11 mouse cellular contexts compared by ENCODE assay signal in the genomic region with DNA sequence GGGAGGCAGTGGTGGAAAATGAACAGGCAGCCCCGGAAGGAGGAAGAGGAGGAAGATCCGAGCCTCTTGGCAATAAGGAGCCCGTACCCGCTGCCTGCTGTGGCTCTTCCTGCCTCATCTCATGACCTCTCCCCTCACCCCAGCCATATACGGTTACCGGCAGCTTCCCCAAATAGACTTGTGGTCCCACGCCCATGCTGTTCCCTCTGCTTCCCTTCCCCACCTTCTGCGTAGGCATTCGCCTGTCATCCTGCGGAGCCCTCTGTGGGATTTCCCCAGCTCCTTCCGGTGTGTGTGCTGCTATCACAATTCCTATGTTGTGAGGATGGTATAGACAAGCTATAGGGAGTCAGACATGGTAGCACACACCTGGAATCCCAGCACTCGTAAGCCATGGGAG. TPM values are rescaled to one million over a fixed set of nuclear protein-coding genes. Genes with fewer than 3 reads are reported as not detected.
DNase-seq lines count a peak whose midpoint lies in the region; ATAC-seq and TF ChIP-seq lines count a peak whose summit lies in the region.
"Had no signal": no experiment of that assay in that cellular context is flagged by ENCODE, and none has a peak within 500 bp of the region (broad histone marks: within the 10 kb centered on the region; RNA-seq: fewer than 3 reads in every experiment).

No protein-coding gene starts in this region.

- H3K4me1 ChIP-seq in heart, embryonic 12.5 days (replicated peaks) = peaks cover 37% of the 10 kb centered on the region
- H3K4me1 ChIP-seq in lung, embryonic 14.5 days (ENCODE audit: insufficient read depth) = no peaks in the 10 kb centered on the region
- peaks cover 5% of the 10 kb centered on the region; the same call in 1 of the 2 replicates for H3K4me1 ChIP-seq in intestine, postnatal 0 days (replicated peaks; ENCODE audit: control insufficient read depth, insufficient read depth, low read length)

- WGBS in heart, embryonic 12.5 days = 57% methylated on average over 12 of the region's 12 CpGs
- 69% methylated on average over 12 of the region's 12 CpGs for WGBS in lung, embryonic 14.5 days
- 81% methylated on average over 12 of the region's 12 CpGs for WGBS in intestine, postnatal 0 days

- peak; percentile 39 for DNase-seq in cerebellum, adult 11-12 months
- DNase-seq in cerebellum, postnatal 14 days = no peak
- DNase-seq in R1 (ENCODE audit: low read depth, low spot score) = peak; percentile 50
- DNase-seq in lung, embryonic 14.5 days = peak; percentile 17
- DNase-seq in embryo, embryonic 11 days = no peak
- no peak for DNase-seq in T-cell, adult 2 months (ENCODE audit: low spot score)

- no peaks in the 10 kb centered on the region for H3K9me3 ChIP-seq in heart, embryonic 12.5 days (replicated peaks)
- H3K9me3 ChIP-seq in lung, embryonic 14.5 days (ENCODE audit: low read depth, low read length) = no peaks in the 10 kb centered on the region
- H3K9me3 ChIP-seq in intestine, postnatal 0 days (ENCODE audit: control insufficient read depth) = no peaks in the 10 kb centered on the region
- H3K9me3 ChIP-seq: embryonic facial prominence, embryonic 15.5 days had no signal

- H3K27me3 ChIP-seq in heart, embryonic 12.5 days (replicated peaks) = no peaks in the 10 kb centered on the region
- no peaks in the 10 kb centered on the region for H3K27me3 ChIP-seq in lung, embryonic 14.5 days (ENCODE audit: insufficient read depth, low read length)
- no peaks in the 10 kb centered on the region for H3K27me3 ChIP-seq in intestine, postnatal 0 days (replicated peaks; ENCODE audit: control insufficient read depth, insufficient read depth, low read length)

- H3K27ac ChIP-seq in heart, embryonic 12.5 days (ENCODE audit: poor library complexity, severe bottlenecking) = peak overlapping the region; percentile 93; the same call in 1 of the 2 replicates
- no peak overlapping the region for H3K27ac ChIP-seq in lung, embryonic 14.5 days (ENCODE audit: low read depth)
- H3K27ac ChIP-seq in intestine, postnatal 0 days (ENCODE audit: low read depth, low read length) = no peak overlapping the region
- H3K27ac ChIP-seq: embryonic facial prominence, embryonic 15.5 days had no signal

- H3K4me2 ChIP-seq in heart, embryonic 12.5 days = peak overlapping the region; percentile 40; the same call in 1 of the 2 replicates
- H3K4me2 ChIP-seq in lung, embryonic 14.5 days = no peak overlapping the region
- H3K4me2 ChIP-seq in intestine, postnatal 0 days (replicated peaks; ENCODE audit: low read depth) = no peak overlapping the region
- H3K4me2 ChIP-seq: embryonic facial prominence, embryonic 15.5 days had no signal

- no peak overlapping the region for H3K4me3 ChIP-seq in heart, embryonic 12.5 days
- H3K4me3 ChIP-seq in lung, embryonic 14.5 days (ENCODE audit: low read depth, low read length) = no peak overlapping the region
- no peak overlapping the region for H3K4me3 ChIP-seq in intestine, postnatal 0 days (ENCODE audit: low read depth, low read length)
- H3K4me3 ChIP-seq: embryonic facial prominence, embryonic 15.5 days had no signal

- ATAC-seq in heart, embryonic 12.5 days (ENCODE audit: insufficient number of reproducible peaks, low FRiP score) = no peak
- no peak for ATAC-seq in lung, embryonic 14.5 days (ENCODE audit: insufficient read depth)
- ATAC-seq in intestine, postnatal 0 days = no peak

- H3K36me3 ChIP-seq in heart, embryonic 12.5 days = peaks cover 52% of the 10 kb centered on the region
- H3K36me3 ChIP-seq in lung, embryonic 14.5 days (ENCODE audit: insufficient read depth) = peaks cover 8% of the 10 kb centered on the region; the same call in 1 of the 2 replicates
- H3K36me3 ChIP-seq in intestine, postnatal 0 days (ENCODE audit: control insufficient read depth, insufficient read depth) = peaks cover 37% of the 10 kb centered on the region; the same call in 1 of the 2 replicates

- no peak for TF ChIP-seq CTCF in lung, embryonic 14.5 days (IDR thresholded peaks at IDR 0.05; ENCODE audit: low read depth)
- no peak for TF ChIP-seq CTCF in intestine, postnatal 0 days (IDR thresholded peaks at IDR 0.05; ENCODE audit: low read depth)

- H3K9ac ChIP-seq in heart, embryonic 12.5 days = peak overlapping the region; percentile 17; the same call in 1 of the 2 replicates
- no peak overlapping the region for H3K9ac ChIP-seq in lung, embryonic 14.5 days
- H3K9ac ChIP-seq in intestine, postnatal 0 days (ENCODE audit: low read depth, low read length) = no peak overlapping the region
- H3K9ac ChIP-seq: embryonic facial prominence, embryonic 15.5 days had no signal

RNA-seq across cellular contexts. Expression of gene Cfap97d1, which starts 2.2 kb away (rescaled TPM):
- polyA plus RNA-seq in heart, embryonic 12.5 days (2016; fragmentation: Nextera tagmentation; extraction: Ambion mirVana) = not detected in 2 replicates
- not detected in 2 replicates for polyA plus RNA-seq in lung, embryonic 14.5 days (2014; fragmentation: Nextera tagmentation; extraction: Ambion mirVana)
- not detected in 2 replicates for polyA plus RNA-seq in intestine, postnatal 0 days (2015; fragmentation: Nextera tagmentation; extraction: Ambion mirVana)
- polyA plus RNA-seq: embryonic facial prominence, embryonic 15.5 days; hindbrain, embryonic 11.5 days; limb, embryonic 11.5 days had no signal

RNA-seq across cellular contexts. Expression of gene Dusp3, which starts 5.0 kb away (rescaled TPM):
- polyA plus RNA-seq in heart, embryonic 12.5 days (2016; fragmentation: Nextera tagmentation; extraction: Ambion mirVana) = 53.7 and 54.9 TPM in 2 replicates
- polyA plus RNA-seq in lung, embryonic 14.5 days (2014; fragmentation: Nextera tagmentation; extraction: Ambion mirVana) = 15.7 and 16.9 TPM in 2 replicates
- polyA plus RNA-seq in intestine, postnatal 0 days (2015; fragmentation: Nextera tagmentation; extraction: Ambion mirVana) = 49.9 and 53.5 TPM in 2 replicates

RNA-seq across cellular contexts. Expression of gene Sost, which starts 15.0 kb away (rescaled TPM):
- polyA plus RNA-seq in heart, embryonic 12.5 days (2016; fragmentation: Nextera tagmentation; extraction: Ambion mirVana) = 0.77 and 1.6 TPM in 2 replicates
- polyA plus RNA-seq in lung, embryonic 14.5 days (2014; fragmentation: Nextera tagmentation; extraction: Ambion mirVana) = not detected in 2 replicates
- not detected in 2 replicates for polyA plus RNA-seq in intestine, postnatal 0 days (2015; fragmentation: Nextera tagmentation; extraction: Ambion mirVana)

RNA-seq across cellular contexts. Expression of gene Mpp3, which starts 46.4 kb away (rescaled TPM):
- 4.1 and 4.5 TPM in 2 replicates for polyA plus RNA-seq in heart, embryonic 12.5 days (2016; fragmentation: Nextera tagmentation; extraction: Ambion mirVana)
- polyA plus RNA-seq in lung, embryonic 14.5 days (2014; fragmentation: Nextera tagmentation; extraction: Ambion mirVana) = 4.0 and 4.9 TPM in 2 replicates
- polyA plus RNA-seq in intestine, postnatal 0 days (2015; fragmentation: Nextera tagmentation; extraction: Ambion mirVana) = 8.1 and 8.6 TPM in 2 replicates

RNA-seq across cellular contexts. Expression of gene Cd300lg, which starts 59.5 kb away (rescaled TPM):
- 1.6 and 1.9 TPM in 2 replicates for polyA plus RNA-seq in heart, embryonic 12.5 days (2016; fragmentation: Nextera tagmentation; extraction: Ambion mirVana)
- 0.17 and 0.23 TPM in 2 replicates for polyA plus RNA-seq in lung, embryonic 14.5 days (2014; fragmentation: Nextera tagmentation; extraction: Ambion mirVana)
- 5.4 and 5.6 TPM in 2 replicates for polyA plus RNA-seq in intestine, postnatal 0 days (2015; fragmentation: Nextera tagmentation; extraction: Ambion mirVana)

Comparison
In these comparisons a context has a peak if more than half of its experiments do, and no peak if none do; other contexts are left out.
1. DNase-seq: peak in cerebellum, adult 11-12 months (single experiment), R1 (single experiment) and lung, embryonic 14.5 days (single experiment); none in cerebellum, postnatal 14 days (0 of 2), embryo, embryonic 11 days (single experiment) and T-cell, adult 2 months (single experiment).